Mouse (Mus musculus): ENCODE measurements around the gene Tmem100.

Tmem100 gene

DNA sequence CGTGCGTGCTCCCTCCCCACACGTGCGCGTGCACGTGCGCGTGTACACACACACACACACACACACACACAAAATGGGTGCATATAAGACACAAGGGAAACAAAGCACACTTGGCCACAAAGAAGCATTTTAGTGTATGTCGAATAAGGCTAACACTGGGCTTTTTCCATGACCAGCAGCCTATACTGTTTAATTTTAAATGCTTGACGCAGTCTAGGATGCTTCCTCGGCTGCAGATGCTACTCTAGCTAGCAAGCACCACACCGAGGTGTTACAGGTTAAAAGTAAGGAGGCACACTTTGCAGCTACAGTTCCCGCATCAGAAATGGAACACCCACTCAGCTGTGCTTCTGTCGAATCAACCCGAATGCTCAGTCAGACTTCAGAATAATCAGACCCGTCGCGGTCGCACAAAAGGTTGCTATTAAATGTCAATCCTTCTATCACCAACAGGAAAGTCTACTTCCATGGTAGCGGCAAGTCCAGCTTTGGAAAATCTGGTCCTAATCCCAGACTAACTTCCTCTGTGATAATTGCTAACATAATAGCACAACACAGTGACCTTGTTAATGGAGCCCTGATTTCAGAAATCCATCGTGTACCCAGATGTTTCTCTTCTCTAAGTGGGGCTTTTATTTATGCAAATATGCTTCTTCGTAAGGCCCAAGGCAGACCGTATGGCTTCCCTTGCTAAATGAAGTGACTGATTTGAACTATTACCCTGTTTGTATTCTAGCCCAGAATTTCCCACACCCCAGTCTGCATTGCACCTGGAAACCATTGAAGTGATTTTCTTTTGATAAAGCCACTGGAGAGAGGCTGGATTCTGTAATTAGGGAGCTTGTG lies 36.5 kb downstream of the Tmem100 start:
- no peak for DNase-seq

GRCm38 (mm10) chr11:90071747-90072146 lies 41.6 kb downstream of the Tmem100 start:
- no peak for DNase-seq

GRCm38 (mm10) chr11:90073201-90073600 lies 43.1 kb downstream of the Tmem100 start:
- DNase-seq = no peak

- no peak for DNase-seq
Observed at GRCm38 (mm10) chr11:90076666-90077065, 46.5 kb downstream of the Tmem100 start.

DNA sequence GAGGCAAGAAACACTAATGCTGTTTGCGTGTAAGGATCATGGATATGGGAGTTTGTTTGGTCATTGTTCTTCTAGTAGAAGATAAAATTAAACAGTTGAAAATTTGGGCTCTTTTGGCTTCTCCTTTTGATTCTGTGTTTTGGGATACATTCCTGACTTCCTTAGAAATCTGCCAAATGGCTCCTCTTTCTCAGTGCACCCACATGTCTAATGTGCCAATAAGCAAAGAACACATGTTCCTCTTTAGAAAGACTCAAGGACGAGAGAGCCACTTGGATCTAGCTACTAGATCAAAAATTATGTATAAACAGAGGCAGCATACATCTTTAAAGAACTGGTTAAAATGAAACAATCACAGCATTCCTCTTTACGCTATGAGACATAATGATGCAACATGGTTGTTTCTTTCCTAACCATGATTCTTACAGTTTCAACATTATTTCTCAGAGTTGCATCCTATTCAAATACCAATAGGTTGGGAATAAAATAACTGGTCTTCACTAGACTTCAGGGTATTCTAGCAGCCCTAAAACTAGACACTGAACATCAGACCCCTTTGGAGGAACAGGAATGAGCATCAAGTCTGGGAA lies 50.6 kb downstream of the Tmem100 start:
- DNase-seq = no peak

GRCm38 (mm10) chr11:90081820-90082596 lies 51.9 kb downstream of the Tmem100 start:
- no peak for DNase-seq

DNA sequence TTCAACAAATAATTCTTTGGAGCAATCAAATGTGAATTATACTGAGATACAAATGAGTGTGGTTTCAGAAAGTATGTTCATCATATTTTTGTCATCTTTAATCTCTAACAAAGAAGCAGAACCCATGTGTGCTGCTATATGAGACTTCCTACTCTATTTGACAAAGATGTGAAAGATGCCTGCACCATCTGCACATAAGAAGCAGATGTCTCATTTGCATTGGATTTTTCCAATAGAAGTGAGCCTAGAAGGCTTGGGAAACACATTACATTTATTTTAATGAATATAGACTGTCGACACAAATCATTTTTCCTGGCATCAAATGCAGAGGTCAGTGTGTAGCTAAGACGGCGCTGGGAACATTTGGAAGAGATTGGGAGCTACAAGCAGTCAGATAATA lies 52.9 kb downstream of the Tmem100 start:
- DNase-seq = no peak

- DNase-seq = no peak
Observed at GRCm38 (mm10) chr11:90084166-90084565, 54.0 kb downstream of the Tmem100 start.

Data from cerebellum, adult 8-10 months (tissue).